Mouse (Mus musculus): Measurements from ENCODE around the gene Akr1c19. TPM values are rescaled to one million over a fixed set of nuclear protein-coding genes. Genes with fewer than 3 reads are reported as not detected.
"Not testable (repeated sequence)": the region's sequence is repeated elsewhere in the genome, so short reads cannot be mapped to it uniquely, and the experiment has no call there.

Gene Akr1c19
- total RNA-seq, 2 experiments from 2014 or later, result 0.21 to 0.66 TPM

- not testable (repeated sequence) for DNase-seq (ENCODE audit: low spot score in 2 of 2)
These were observed 37.0 kb downstream of the Akr1c19 start for GRCm38 (mm10) chr13:4265455-4265854.

GRCm38 (mm10) chr13:4270860-4271259, 42.4 kb downstream of the Akr1c19 start:
- no peak for DNase-seq (ENCODE audit: low spot score in 2 of 2)

GRCm38 (mm10) chr13:4277526-4277925, 49.0 kb downstream of the Akr1c19 start:
- no peak for DNase-seq (ENCODE audit: low spot score in 2 of 2)

- DNase-seq (ENCODE audit: low spot score in 2 of 2), result no peak
These were observed 50.8 kb downstream of the Akr1c19 start, which contains the start of gene Akr1c12 for GRCm38 (mm10) chr13:4279284-4279683. Gene Akr1c12, minus strand, starts transcription at chr13:4279433.

- no peak for DNase-seq (ENCODE audit: low spot score in 2 of 2)
These were observed 53.2 kb downstream of the Akr1c19 start for GRCm38 (mm10) chr13:4281471-4282412.

- DNase-seq (ENCODE audit: low spot score in 2 of 2), result no peak
These were observed 68.5 kb downstream of the Akr1c19 start for GRCm38 (mm10) chr13:4296991-4297390.

Other genes starting within 250 kb of the Akr1c19 start
- gene Akr1c14, start 179.7 kb upstream of the Akr1c19 start, total RNA-seq (2021), result 1 to 10 TPM; 3.1 to 4.5 TPM
- gene Akr1c18, start 78.0 kb upstream of the Akr1c19 start, total RNA-seq (2021), result 1 to 10 TPM; 2.0 to 3.1 TPM
- gene Akr1c13, start 37.5 kb upstream of the Akr1c19 start, total RNA-seq (2021), result 1 to 10 TPM in 1 of 2 experiments, under 1 TPM in 1; 0.98 to 1.6 TPM
- gene Akr1c12, start 50.7 kb downstream of the Akr1c19 start, total RNA-seq (2021), result not detected
- gene Akr1c6, start 205.6 kb downstream of the Akr1c19 start, total RNA-seq (2021), result under 1 TPM in 1 of 2 experiments, not detected in 1; 0.91 TPM